Mouse (Mus musculus): Measurements from ENCODE around the gene Iqgap2. TPM values are rescaled to one million over a fixed set of nuclear protein-coding genes. Genes with fewer than 3 reads are reported as not detected.

Iqgap2 gene
- 0.67 to 1.2 TPM (median 1.1 TPM) in 4 replicates for total RNA-seq (2023; ENCODE audit: inconsistent age)

DNA sequence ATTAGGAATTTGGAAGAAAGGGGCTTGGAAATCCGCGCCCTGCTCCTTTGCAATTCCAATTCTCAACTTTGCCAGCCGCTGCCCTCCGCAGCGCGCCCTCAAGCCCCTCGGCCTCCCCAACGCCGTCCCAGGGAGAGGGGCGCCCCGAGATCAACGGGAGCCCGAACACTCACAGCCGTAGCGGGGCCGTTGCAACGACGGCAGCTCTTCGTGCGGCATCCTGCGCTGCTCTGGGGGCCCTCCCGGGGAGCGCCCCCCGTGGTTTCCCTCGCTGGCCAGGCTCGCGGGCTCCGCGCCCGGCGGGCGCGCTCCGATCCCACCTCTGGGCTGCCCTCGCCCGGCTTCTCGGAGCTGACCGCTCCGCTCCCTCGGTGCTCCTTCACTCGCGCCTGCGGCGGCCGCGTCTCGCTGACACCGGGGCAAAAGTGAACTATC, at the start of gene Iqgap2:
Gene Iqgap2, minus strand, starts transcription at position 432 of the 435 bp plus-strand sequence.

DNA sequence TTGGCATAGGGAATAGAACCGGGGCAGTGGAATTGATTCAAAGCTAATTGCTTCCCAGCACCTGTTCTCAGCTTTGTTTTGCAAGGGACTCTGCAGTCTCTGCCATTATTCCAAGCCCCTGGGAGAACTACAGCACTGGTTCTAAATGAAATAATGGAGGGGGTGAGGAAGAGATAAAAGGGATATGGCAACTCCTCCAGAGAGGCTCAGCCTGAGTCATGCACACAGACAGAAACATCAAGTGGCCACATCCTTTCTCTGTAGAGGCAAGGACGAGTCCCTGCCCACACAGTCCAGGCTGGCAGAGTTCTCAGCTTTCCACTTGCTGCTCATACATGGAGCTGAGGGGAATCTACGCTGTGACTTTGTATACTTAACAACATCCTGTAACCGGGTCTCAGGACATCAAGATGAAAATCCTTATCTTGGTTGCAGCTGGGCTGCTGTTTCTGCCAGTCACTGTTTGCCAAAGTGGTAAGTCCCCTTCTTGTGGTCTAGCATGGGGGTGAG, 195.0 kb downstream of the Iqgap2 start, which contains the start of gene F2rl2:
Gene F2rl2, plus strand, starts transcription at position 200 of the 510 bp plus-strand sequence.

DNA sequence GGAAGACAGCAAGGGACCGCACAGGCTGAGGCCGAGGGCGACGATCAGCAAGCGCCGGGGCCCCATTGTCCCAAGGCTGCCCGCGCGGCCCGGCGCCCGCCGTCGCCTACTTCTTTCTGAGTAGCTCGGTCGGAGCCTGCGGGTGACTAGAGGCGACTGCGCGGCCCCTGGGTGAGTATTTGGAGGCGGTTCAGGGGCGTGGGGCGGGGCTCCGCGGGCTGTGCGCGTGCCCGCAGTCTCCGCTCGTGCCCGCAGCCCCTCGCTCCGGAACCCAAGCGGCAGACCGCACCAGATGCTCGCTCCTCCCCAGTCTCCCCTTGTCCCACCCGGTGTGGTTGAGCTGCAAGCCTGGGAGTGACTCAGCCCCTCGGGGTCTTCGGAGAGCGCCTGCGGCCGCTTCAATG, 273.4 kb downstream of the Iqgap2 start, which contains the start of gene F2r:
Gene F2r, minus strand, starts transcription at position 179 of the 404 bp plus-strand sequence.

Other genes starting within 250 kb of the Iqgap2 start
- 0.21 TPM in 1 of 4 replicates, not detected in the others for gene F2rl2, start 195.1 kb downstream of the Iqgap2 start, total RNA-seq (2023; ENCODE audit: inconsistent age)
- gene Gm20075, start 189.5 kb upstream of the Iqgap2 start, total RNA-seq (2023; ENCODE audit: inconsistent age), result 7.6 to 11.7 TPM (median 9.2 TPM) in 4 replicates
- not detected in 4 replicates for gene Gm17190, start 190.1 kb upstream of the Iqgap2 start, total RNA-seq (2023; ENCODE audit: inconsistent age)
- gene Sv2c, start 240.7 kb upstream of the Iqgap2 start, total RNA-seq (2023; ENCODE audit: inconsistent age), result 0.13 to 1.3 TPM (median 0.29 TPM) in 4 replicates

Data from B cell, adult (primary cell).